Mouse (Mus musculus) embryonic facial prominence, embryonic 15.5 days (tissue): ENCODE measurements around the gene Lman2. TPM values are rescaled to one million over a fixed set of nuclear protein-coding genes. Genes with fewer than 3 reads are reported as not detected.

Source experiments
- ATAC-seq: fragments of 200-750 bp; cut with Nextera tagmentation; 2 replicates; pipeline ENCODE4 v1.8.0; 2017; ENCODE audit warnings: low read depth, moderate TSS enrichment; ENCODE audit not compliant: insufficient number of reproducible peaks, low FRiP score, low TSS enrichment
- H3K27ac ChIP-seq: fragments of 300-500 bp; sonication (generic); replicated peaks from 2 replicates; pipeline ENCODE4 v1.5.1; 2015; ENCODE audit warnings: mild to moderate bottlenecking, inconsistent platforms
- H3K27me3 ChIP-seq: fragments of 300-500 bp; sonication (generic); 2 replicates; pipeline ENCODE4 v1.6.1; 2015; ENCODE audit warnings: inconsistent platforms
- H3K36me3 ChIP-seq: fragments of 300-500 bp; sonication (generic); 2 replicates; pipeline ENCODE4 v1.6.1; 2015; ENCODE audit warnings: mild to moderate bottlenecking, inconsistent platforms
- H3K4me1 ChIP-seq: fragments of 300-500 bp; sonication (generic); 2 replicates; pipeline ENCODE4 v1.6.1; 2015; ENCODE audit warnings: inconsistent platforms
- H3K4me2 ChIP-seq: fragments of 300-500 bp; sonication (generic); replicated peaks from 2 replicates; pipeline ENCODE4 v1.6.1; 2015; ENCODE audit warnings: mild to moderate bottlenecking, inconsistent platforms
- H3K4me3 ChIP-seq: fragments of 300-500 bp; sonication (generic); replicated peaks from 2 replicates; pipeline ENCODE4 v1.5.1; 2015; ENCODE audit warnings: mild to moderate bottlenecking, inconsistent platforms
- H3K9ac ChIP-seq: fragments of 300-500 bp; sonication (generic); 2 replicates; pipeline ENCODE4 v1.6.1; 2015; ENCODE audit warnings: inconsistent platforms
- H3K9me3 ChIP-seq: fragments of 300-500 bp; sonication (generic); replicated peaks from 2 replicates; pipeline ENCODE4 v1.6.1; 2016; ENCODE audit warnings: inconsistent platforms
- WGBS: fragments of 180-500 bp; shearing (Covaris S2); methylation state at CpG from one replicate; pipeline ENCODE4 v1.1.7; 2015; 5-methylcytosine and 5-hydroxymethylcytosine counted together
- polyA plus RNA-seq: library from polyadenylated mRNA; unstranded; fragments of >200 nt; fragmentation: Nextera tagmentation; extraction: Ambion mirVana; gene quantifications from 2 replicates; pipeline ENCODE4 v1.2.1, GENCODE M21; 2015

Lman2 gene
- polyA plus RNA-seq, 1 experiment from 2014 or later, result 100.0 TPM

GRCm38 (mm10) chr13:55337341-55337975 is 25.1 kb downstream of the Lman2 start:
- Histone ChIP-seq H3K4me2 (no peak overlapping the region), H3K4me1 (no peaks in the 10 kb centered on the region), H3K27me3 (no peaks in the 10 kb centered on the region), H3K9ac (no peak overlapping the region), H3K4me3 (no peak overlapping the region), H3K9me3 (no peaks in the 10 kb centered on the region), H3K27ac (no peak overlapping the region), H3K36me3 (no peaks in the 10 kb centered on the region)
- ATAC-seq, result no peak
- WGBS, result 56% methylated on average over 10 of the region's 10 CpGs

DNA sequence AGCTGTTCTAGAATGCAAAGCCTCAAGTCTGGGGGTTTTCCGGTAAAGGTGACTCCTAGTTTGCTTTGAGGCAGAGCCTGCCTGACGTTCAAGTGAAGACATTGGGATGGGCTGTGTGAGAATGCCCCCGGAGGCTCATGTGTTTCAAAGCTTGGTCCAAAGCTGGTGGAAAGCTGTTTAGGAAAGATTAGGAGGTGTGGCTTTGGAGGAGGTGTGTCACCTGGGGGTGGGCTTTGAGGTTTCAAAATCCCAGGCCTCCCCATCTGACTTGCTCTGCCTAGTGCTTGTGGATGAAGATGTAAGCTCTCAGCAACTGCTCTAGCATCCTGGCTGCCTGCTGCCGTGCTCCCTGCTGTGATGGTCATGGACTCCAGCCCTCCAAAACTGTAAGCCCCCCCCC is 26.9 kb downstream of the Lman2 start:
- H3K27me3 ChIP-seq, result no peaks in the 10 kb centered on the region
- H3K4me2 ChIP-seq, result no peak overlapping the region
- no peak overlapping the region for H3K9ac ChIP-seq
- H3K9me3 ChIP-seq, result no peaks in the 10 kb centered on the region
- H3K4me1 ChIP-seq, result peaks cover 4% of the 10 kb centered on the region
- 77% methylated on average over 4 of the region's 4 CpGs for WGBS
- ATAC-seq, result no peak
- H3K27ac ChIP-seq, result no peak overlapping the region
- H3K4me3 ChIP-seq, result no peak overlapping the region
- no peaks in the 10 kb centered on the region for H3K36me3 ChIP-seq

- no peaks in the 10 kb centered on the region for H3K36me3 ChIP-seq
- no peaks in the 10 kb centered on the region for H3K9me3 ChIP-seq
- no peak overlapping the region for H3K4me2 ChIP-seq
- WGBS, result 76% methylated on average over 3 of the region's 3 CpGs
- no peaks in the 10 kb centered on the region for H3K27me3 ChIP-seq
- peaks cover 31% of the 10 kb centered on the region for H3K4me1 ChIP-seq
- H3K9ac ChIP-seq, result no peak overlapping the region
- no peak overlapping the region for H3K27ac ChIP-seq
- no peak overlapping the region for H3K4me3 ChIP-seq
- no peak for ATAC-seq
These were observed 30.3 kb downstream of the Lman2 start for GRCm38 (mm10) chr13:55332331-55332730.

DNA sequence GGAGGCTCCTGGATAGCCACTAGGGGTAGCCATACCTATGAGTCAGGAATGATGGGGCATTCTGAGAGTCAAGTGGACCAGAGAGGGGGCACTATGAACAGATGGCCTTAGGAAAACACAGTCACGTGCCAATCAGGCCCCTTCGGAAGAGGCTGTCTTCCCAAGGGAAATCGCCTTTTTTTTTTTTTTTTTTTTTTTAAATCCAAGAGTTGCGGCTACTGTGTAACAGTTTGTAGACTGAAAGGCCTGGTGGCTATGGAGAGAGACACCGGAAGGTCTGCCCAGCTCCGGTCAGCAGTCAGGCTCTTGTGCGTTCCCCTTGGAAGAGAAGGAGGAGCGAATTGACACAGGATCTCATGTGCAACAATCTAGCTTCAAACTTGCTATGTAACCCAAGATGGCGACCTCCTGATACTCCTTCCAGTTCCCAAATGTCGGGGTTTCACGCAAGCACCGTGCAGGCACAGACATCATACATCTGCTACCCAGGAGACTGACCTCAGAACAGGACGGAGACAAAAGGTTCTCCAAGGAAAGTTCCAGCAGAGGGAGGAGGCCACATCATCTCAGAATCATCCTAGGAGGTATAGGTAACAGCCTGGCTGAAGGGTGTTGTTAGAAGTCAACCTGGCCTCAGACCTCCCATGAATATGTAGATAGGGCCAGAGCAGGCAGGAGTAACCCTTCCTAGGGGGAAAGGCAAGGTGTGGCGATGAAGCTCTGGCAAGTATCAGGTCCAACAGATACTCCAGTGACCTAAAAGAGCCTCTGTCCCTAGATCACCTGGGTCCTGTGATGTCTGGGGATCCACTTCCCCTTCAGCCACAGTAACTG is 31.8 kb downstream of the Lman2 start:
- peaks cover 36% of the 10 kb centered on the region for H3K4me1 ChIP-seq
- H3K9ac ChIP-seq, result 0 out of 2 replicates have a peak overlapping the region, but pooled peaks have one; percentile 58
- H3K4me3 ChIP-seq, result peak overlapping the region; percentile 82
- WGBS, result 37% methylated on average over 14 of the region's 14 CpGs
- H3K4me2 ChIP-seq, result peak overlapping the region; percentile 91
- no peaks in the 10 kb centered on the region for H3K27me3 ChIP-seq
- peaks cover 6% of the 10 kb centered on the region for H3K36me3 ChIP-seq
- peak overlapping the region; percentile 91 for H3K27ac ChIP-seq
- H3K9me3 ChIP-seq, result no peaks in the 10 kb centered on the region
- no peak for ATAC-seq

DNA sequence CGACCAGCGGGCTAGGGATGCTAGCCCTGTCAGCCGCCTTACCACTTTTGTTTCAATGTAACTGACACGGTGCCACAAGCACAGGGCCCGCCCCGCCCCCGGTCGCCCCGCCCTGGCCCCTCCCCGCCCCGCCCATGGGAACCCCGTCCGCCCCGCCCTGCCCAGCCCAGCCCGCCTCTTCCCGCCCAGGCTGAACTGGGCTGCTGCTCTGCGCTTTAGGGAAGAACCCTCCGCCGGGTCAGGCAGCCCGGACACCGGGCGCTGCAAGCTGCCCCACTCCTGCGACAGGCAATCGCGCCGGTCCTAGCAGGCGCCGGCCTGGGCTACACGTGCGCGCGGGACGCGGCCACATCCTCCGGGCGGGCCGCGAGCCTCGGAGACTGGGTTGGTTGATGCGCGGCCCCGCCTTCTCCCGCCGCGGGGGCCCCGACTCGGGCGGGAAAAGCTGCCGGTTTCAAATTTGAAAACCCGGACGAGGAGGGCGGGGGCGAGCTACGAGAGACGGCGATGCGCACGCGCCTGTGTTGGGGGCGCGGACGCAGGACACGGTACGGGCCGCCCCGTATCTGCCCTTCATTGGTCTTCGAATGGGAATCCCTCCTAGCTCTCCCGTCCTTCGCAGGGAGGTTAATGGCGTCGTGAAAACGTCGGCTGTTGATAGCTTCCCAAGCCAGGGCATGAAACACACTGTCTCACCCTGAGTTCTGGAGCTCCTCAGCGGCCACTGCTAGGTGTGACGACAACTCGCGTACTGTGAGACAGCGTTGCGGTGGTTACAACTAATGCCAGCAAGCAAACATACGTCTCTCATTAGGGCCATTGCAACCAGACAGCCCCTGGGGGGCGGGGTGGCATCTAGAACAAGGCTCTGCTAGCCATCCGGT is 32.7 kb downstream of the Lman2 start, which contains the start of gene Mxd3:
Gene Mxd3 (minus strand): TSS at position 141 of the 884 bp plus-strand sequence.
- peak within 1 kb of the TSS; percentile 82 for H3K4me3 ChIP-seq
- ATAC-seq, result peak; percentile 86
- H3K9me3 ChIP-seq, result no peaks in the 10 kb centered on the region
- under 1% methylated on average over 80 of the region's 82 CpGs for WGBS
- H3K27me3 ChIP-seq, result no peaks in the 10 kb centered on the region
- H3K4me1 ChIP-seq, result peaks cover 36% of the 10 kb centered on the region
- H3K9ac ChIP-seq, result peak within 1 kb of the TSS; percentile 58
- peaks cover 13% of the 10 kb centered on the region for H3K36me3 ChIP-seq
- peak within 1 kb of the TSS; percentile 91 for H3K27ac ChIP-seq
- peak within 1 kb of the TSS; percentile 91 for H3K4me2 ChIP-seq

DNA sequence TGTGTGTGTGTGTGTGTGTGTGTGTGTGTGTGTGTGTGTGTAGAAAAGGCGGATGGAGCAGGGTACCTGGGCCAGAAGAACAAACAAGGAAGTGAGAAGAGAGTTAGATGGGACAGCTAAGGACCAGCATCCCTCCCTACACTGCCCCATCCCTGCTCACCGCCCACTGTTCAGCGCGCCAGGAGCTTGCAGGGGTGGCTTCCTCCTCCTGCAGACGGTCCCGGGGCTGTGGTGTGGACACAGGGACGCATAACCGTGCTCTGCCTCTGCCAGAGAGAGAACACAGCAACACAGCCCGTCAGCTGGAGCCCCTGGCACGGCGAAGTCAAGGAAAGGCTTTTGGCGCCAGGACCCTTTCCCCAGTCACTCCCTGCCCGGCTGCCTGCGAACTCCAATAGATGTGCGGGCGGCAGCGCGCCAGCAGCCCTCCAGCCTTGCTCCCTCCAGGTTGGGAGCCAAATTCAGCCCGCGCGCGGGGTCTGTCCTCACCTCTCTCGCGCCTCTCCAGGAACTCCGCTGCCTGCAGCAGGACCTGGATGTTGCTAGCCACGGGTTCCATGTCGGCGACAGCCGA is 33.4 kb downstream of the Lman2 start:
- Histone ChIP-seq H3K9me3 (no peaks in the 10 kb centered on the region), H3K9ac (peak overlapping the region; percentile 44; the same call in 1 of the 2 replicates), H3K4me2 (peak overlapping the region; percentile 91), H3K27ac (peak overlapping the region; percentile 91), H3K4me1 (peaks cover 36% of the 10 kb centered on the region), H3K4me3 (peak overlapping the region; percentile 82), H3K27me3 (no peaks in the 10 kb centered on the region), H3K36me3 (peaks cover 18% of the 10 kb centered on the region)
- WGBS, result under 1% methylated on average over 29 of the region's 29 CpGs
- ATAC-seq, result peak; percentile 25

DNA sequence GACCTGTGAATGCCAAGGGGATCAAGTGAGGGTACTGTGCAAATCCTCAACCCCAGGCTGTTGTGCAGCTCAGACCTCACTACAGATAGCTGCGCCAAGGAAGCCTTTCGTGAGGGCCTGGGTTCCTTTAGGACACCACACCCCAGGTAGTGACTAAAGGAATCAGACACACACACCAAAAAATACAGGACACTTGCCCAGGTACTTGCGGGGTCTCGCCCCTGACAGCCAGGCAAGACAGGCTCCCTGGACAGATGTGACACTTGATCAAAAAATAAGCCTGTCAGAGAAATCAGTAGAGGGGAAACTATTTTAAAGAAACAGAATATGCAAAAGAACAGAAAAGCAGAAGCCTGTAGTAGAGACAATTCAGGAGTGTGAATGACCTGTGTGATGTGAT is 33.9 kb downstream of the Lman2 start:
- Histone ChIP-seq H3K27me3 (no peaks in the 10 kb centered on the region), H3K9ac (peak overlapping the region; percentile 44; the same call in 1 of the 2 replicates), H3K4me2 (peak overlapping the region; percentile 91), H3K4me3 (peak overlapping the region; percentile 82), H3K36me3 (peaks cover 24% of the 10 kb centered on the region), H3K9me3 (no peaks in the 10 kb centered on the region), H3K27ac (no peak overlapping the region), H3K4me1 (peaks cover 42% of the 10 kb centered on the region)
- no peak for ATAC-seq
- 77% methylated on average over 4 of the region's 4 CpGs for WGBS

- peaks cover 28% of the 10 kb centered on the region for H3K36me3 ChIP-seq
- H3K27me3 ChIP-seq, result no peaks in the 10 kb centered on the region
- H3K4me3 ChIP-seq, result peak overlapping the region; percentile 82
- no peak for ATAC-seq
- no peaks in the 10 kb centered on the region for H3K9me3 ChIP-seq
- peaks cover 47% of the 10 kb centered on the region for H3K4me1 ChIP-seq
- H3K4me2 ChIP-seq, result peak overlapping the region; percentile 91
- H3K27ac ChIP-seq, result no peak overlapping the region
- 77% methylated on average over 6 of the region's 6 CpGs for WGBS
- H3K9ac ChIP-seq, result peak overlapping the region; percentile 9; the same call in 1 of the 2 replicates
These were observed 34.4 kb downstream of the Lman2 start for GRCm38 (mm10) chr13:55328171-55328570.

GRCm38 (mm10) chr13:55327633-55328032 is 35.0 kb downstream of the Lman2 start:
- peaks cover 52% of the 10 kb centered on the region for H3K4me1 ChIP-seq
- 0% methylated on average over 2 of the region's 8 CpGs for WGBS

DNA sequence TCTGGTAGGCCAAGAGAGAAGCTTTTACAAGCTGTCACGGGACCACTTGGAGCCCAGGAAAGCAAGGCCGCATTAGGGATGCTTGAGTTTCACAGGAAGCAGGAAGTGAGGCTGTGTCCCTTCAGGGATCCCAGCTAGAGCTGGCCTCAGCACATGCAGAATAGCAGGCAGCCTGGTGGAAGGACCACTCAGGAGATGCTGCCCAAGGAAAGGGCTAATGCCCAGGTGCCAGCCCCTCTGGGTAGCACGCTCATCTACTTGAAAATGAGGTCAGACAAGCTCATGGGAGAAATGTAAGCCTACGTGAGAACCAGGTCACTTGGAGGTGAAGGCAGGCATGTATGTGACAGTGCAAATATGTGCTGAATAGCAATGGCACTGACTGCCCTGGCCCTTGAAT is 35.4 kb downstream of the Lman2 start:
- Histone ChIP-seq H3K27me3 (no peaks in the 10 kb centered on the region), H3K9ac (no peak overlapping the region), H3K4me1 (peaks cover 55% of the 10 kb centered on the region), H3K27ac (peak overlapping the region; percentile 39; the same call in 1 of the 2 replicates), H3K9me3 (no peaks in the 10 kb centered on the region), H3K4me3 (no peak overlapping the region; the same call in 1 of the 2 replicates), H3K36me3 (peaks cover 31% of the 10 kb centered on the region), H3K4me2 (0 out of 2 replicates have a peak overlapping the region, but pooled peaks have one; percentile 4)
- 53% methylated on average over 4 of the region's 4 CpGs for WGBS
- ATAC-seq, result no peak

More at GRCm38 (mm10) chr13:55327633-55328032, 35.0 kb downstream of the Lman2 start:
- no peak for ATAC-seq
- no peaks in the 10 kb centered on the region for H3K27me3 ChIP-seq
- H3K27ac ChIP-seq, result 0 out of 2 replicates have a peak overlapping the region, but pooled peaks have one; percentile 39
- H3K9ac ChIP-seq, result no peak overlapping the region
- peak overlapping the region; percentile 82 for H3K4me3 ChIP-seq
- H3K9me3 ChIP-seq, result no peaks in the 10 kb centered on the region
- H3K4me2 ChIP-seq, result peak overlapping the region; percentile 91; the same call in 1 of the 2 replicates
- H3K36me3 ChIP-seq, result peaks cover 31% of the 10 kb centered on the region
